In the genomic region with DNA sequence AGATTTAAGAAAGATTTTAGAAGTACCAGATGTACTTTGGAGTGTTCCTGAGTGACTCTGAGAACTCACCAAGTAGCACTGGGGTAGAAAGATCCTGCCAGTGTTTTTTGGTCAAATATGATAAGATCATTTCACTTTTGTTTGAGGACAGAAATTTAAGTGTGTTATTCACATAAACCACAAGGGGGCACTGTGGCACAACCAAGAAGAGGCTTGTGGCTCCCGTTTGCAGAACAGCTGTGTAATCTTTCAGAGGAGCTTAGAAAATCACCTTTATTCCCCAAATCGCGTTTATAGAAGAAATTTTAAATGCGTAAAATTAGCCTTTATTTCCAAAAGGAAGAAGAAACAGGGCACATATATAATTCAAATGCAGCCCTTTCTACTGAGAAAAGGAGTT, we compare ENCODE assay signal across 9 mouse cellular contexts.
DNase-seq lines count a peak whose midpoint lies in the region; ATAC-seq lines count a peak whose summit lies in the region.
"Had no signal": no experiment of that assay in that cellular context is flagged by ENCODE, and none has a peak within 500 bp of the region (broad histone marks: within the 10 kb centered on the region; RNA-seq: fewer than 3 reads in every experiment).

No protein-coding gene starts in this region.

- no peak overlapping the region for H3K4me3 ChIP-seq in neural tube, embryonic 11.5 days (ENCODE audit: low read depth, low read length)
- H3K4me3 ChIP-seq: limb, embryonic 13.5 days had no signal

- H3K4me1 ChIP-seq in neural tube, embryonic 11.5 days (ENCODE audit: control insufficient read depth, insufficient read depth, low read length), result no peaks in the 10 kb centered on the region

- H3K4me2 ChIP-seq in neural tube, embryonic 11.5 days (ENCODE audit: low read depth), result no peak overlapping the region
- H3K4me2 ChIP-seq: limb, embryonic 13.5 days had no signal

- 17% methylated on average over 4 of the region's 4 CpGs for WGBS in neural tube, embryonic 11.5 days

- H3K9ac ChIP-seq in neural tube, embryonic 11.5 days (ENCODE audit: low read length), result no peak overlapping the region
- H3K9ac ChIP-seq: limb, embryonic 13.5 days had no signal

- no peaks in the 10 kb centered on the region for H3K27me3 ChIP-seq in neural tube, embryonic 11.5 days (ENCODE audit: control insufficient read depth, insufficient read depth, low read length)

- H3K36me3 ChIP-seq in neural tube, embryonic 11.5 days (ENCODE audit: control insufficient read depth, insufficient read depth, low read length), result no peaks in the 10 kb centered on the region
- H3K36me3 ChIP-seq: limb, embryonic 13.5 days had no signal

- H3K27ac ChIP-seq in neural tube, embryonic 11.5 days (ENCODE audit: low read depth, low read length), result no peak overlapping the region
- H3K27ac ChIP-seq: limb, embryonic 13.5 days had no signal

- no peaks in the 10 kb centered on the region for H3K9me3 ChIP-seq in neural tube, embryonic 11.5 days (ENCODE audit: control insufficient read depth, low read length)
- H3K9me3 ChIP-seq: limb, embryonic 13.5 days had no signal

- ATAC-seq in neural tube, embryonic 11.5 days (ENCODE audit: insufficient read depth, low FRiP score, low TSS enrichment), result no peak
- ATAC-seq in megakaryocyte progenitor cell, adult 5-6 weeks (replicated peaks; ENCODE audit: poor library complexity), result peak; percentile 80

- peak; percentile 12 to 17 for DNase-seq in frontal cortex, postnatal 10 days (ENCODE audit: low spot score in 2 of 2)
- no peak for DNase-seq in frontal cortex, postnatal 25 days (ENCODE audit: low spot score in 2 of 2)
- peak; percentile 54 for DNase-seq in neural tube, embryonic 11.5 days (ENCODE audit: low spot score)
- DNase-seq in neural tube, embryonic 10.5 days (ENCODE audit: extremely low spot score, low spot score), result no peak
- peak; percentile 60 for DNase-seq in c-Kit-positive CD71-negative TER-119-negative erythroid progenitor cells, embryonic 14.5 days (ENCODE audit: low read depth)
- peak; percentile 80 for DNase-seq in induced T-regulatory cell, adult 2 months (ENCODE audit: low read depth)
- no peak for DNase-seq in ovary, postnatal 10 days (ENCODE audit: low spot score)

Comparison
In these comparisons a context has a peak if more than half of its experiments do, and no peak if none do; other contexts are left out.
1. DNase-seq: peak in frontal cortex, postnatal 10 days (2 of 2), neural tube, embryonic 11.5 days (single experiment), c-Kit-positive CD71-negative TER-119-negative erythroid progenitor cells, embryonic 14.5 days (single experiment) and induced T-regulatory cell, adult 2 months (single experiment); none in frontal cortex, postnatal 25 days (0 of 2), neural tube, embryonic 10.5 days (single experiment) and ovary, postnatal 10 days (single experiment).